Mouse (Mus musculus) spleen, postnatal 4 days (tissue): ENCODE results near the gene Tpx2.

Experiments
- DNase-seq, 2 experiments: peaks; one replicate each; pipeline ENCODE4 v3.0.0; 2022; ENCODE audit warnings: low spot score in 2 of 2

The Tpx2 gene

GRCm38 (mm10) chr2:152847815-152848302 is at the start of gene Tpx2:
TSS of gene Tpx2 (plus strand) at chr2:152847964.
- DNase-seq = peak; percentile 97 to 98

GRCm38 (mm10) chr2:152799954-152800761 is 47.6 kb upstream of the Tpx2 start:
- no peak for DNase-seq

- no peak for DNase-seq
These were observed 47.0 kb upstream of the Tpx2 start for GRCm38 (mm10) chr2:152800762-152801113.

- no peak for DNase-seq
These were observed 45.5 kb upstream of the Tpx2 start for GRCm38 (mm10) chr2:152802303-152802702.

GRCm38 (mm10) chr2:152803081-152803480 is 44.7 kb upstream of the Tpx2 start:
- no peak for DNase-seq

GRCm38 (mm10) chr2:152804408-152805110 is 43.2 kb upstream of the Tpx2 start:
- no peak for DNase-seq

- DNase-seq = no peak
These were observed 42.7 kb upstream of the Tpx2 start for GRCm38 (mm10) chr2:152805111-152805490.

GRCm38 (mm10) chr2:152806037-152806436 is 41.7 kb upstream of the Tpx2 start:
- no peak for DNase-seq

- no peak for DNase-seq
These were observed 39.6 kb upstream of the Tpx2 start for GRCm38 (mm10) chr2:152808178-152808577.

- no peak for DNase-seq
These were observed 37.4 kb upstream of the Tpx2 start for GRCm38 (mm10) chr2:152810158-152810941.

GRCm38 (mm10) chr2:152811336-152812165 is 36.2 kb upstream of the Tpx2 start:
- DNase-seq = peak in 1 of 2 experiments; percentile 59

GRCm38 (mm10) chr2:152813232-152813631 is 34.5 kb upstream of the Tpx2 start:
- no peak for DNase-seq

- peak in 1 of 2 experiments; percentile 54 for DNase-seq
These were observed 33.4 kb upstream of the Tpx2 start for GRCm38 (mm10) chr2:152814213-152814874.

- peak; percentile 64 to 76 for DNase-seq
These were observed 31.7 kb upstream of the Tpx2 start for GRCm38 (mm10) chr2:152815879-152816656.

- no peak for DNase-seq
These were observed 31.0 kb upstream of the Tpx2 start for GRCm38 (mm10) chr2:152816657-152817348.

- peak; percentile 70 to 84 for DNase-seq
These were observed 30.0 kb upstream of the Tpx2 start for GRCm38 (mm10) chr2:152817596-152818291.

GRCm38 (mm10) chr2:152818679-152819078 is 29.1 kb upstream of the Tpx2 start:
- no peak for DNase-seq

- DNase-seq = no peak
These were observed 28.6 kb upstream of the Tpx2 start for GRCm38 (mm10) chr2:152819097-152819624.
